Mouse (Mus musculus) intestine, postnatal 0 days (tissue): ENCODE measurements around the gene Gm43951. TPM values are rescaled to one million over a fixed set of nuclear protein-coding genes. Genes with fewer than 3 reads are reported as not detected.

ENCODE experiments used
- ATAC-seq: fragments of 200-750 bp; cut with Nextera tagmentation; 2 replicates; pipeline ENCODE4 v1.8.0; 2017; ENCODE audit warnings: mild to moderate bottlenecking, moderate TSS enrichment, moderate library complexity
- H3K27ac ChIP-seq: fragments of 300-500 bp; sonication (generic); 2 replicates; pipeline ENCODE4 v1.5.1; 2014; ENCODE audit warnings: mild to moderate bottlenecking, low read depth, low read length, moderate library complexity
- H3K27me3 ChIP-seq: fragments of 300-500 bp; sonication (generic); replicated peaks from 2 replicates; pipeline ENCODE4 v1.6.1; 2014; ENCODE audit warnings: low read length, mixed read lengths; ENCODE audit not compliant: control insufficient read depth, insufficient read depth
- H3K36me3 ChIP-seq: fragments of 300-500 bp; sonication (generic); 2 replicates; pipeline ENCODE4 v1.6.1; 2014; ENCODE audit warnings: mild to moderate bottlenecking, moderate library complexity; ENCODE audit not compliant: control insufficient read depth, insufficient read depth
- H3K4me1 ChIP-seq: fragments of 300-500 bp; sonication (generic); replicated peaks from 2 replicates; pipeline ENCODE4 v1.6.1; 2014; ENCODE audit warnings: antibody characterized with exemption, low read length, mixed read lengths; ENCODE audit not compliant: control insufficient read depth, insufficient read depth
- H3K4me2 ChIP-seq: fragments of 300-500 bp; sonication (generic); replicated peaks from 2 replicates; pipeline ENCODE4 v1.6.1; 2014; ENCODE audit warnings: low read depth, mild to moderate bottlenecking, moderate library complexity
- H3K4me3 ChIP-seq: fragments of 300-500 bp; sonication (generic); 2 replicates; pipeline ENCODE4 v1.5.1; 2014; ENCODE audit warnings: low read depth, low read length
- H3K9ac ChIP-seq: fragments of 300-500 bp; sonication (generic); 2 replicates; pipeline ENCODE4 v1.6.1; 2014; ENCODE audit warnings: mild to moderate bottlenecking, low read depth, low read length
- H3K9me3 ChIP-seq: fragments of 300-500 bp; sonication (generic); 2 replicates; pipeline ENCODE4 v1.6.1; 2016; ENCODE audit warnings: mixed run types; ENCODE audit not compliant: control insufficient read depth
- CTCF ChIP-seq: sonication (generic); IDR thresholded peaks from 2 replicates; pipeline ENCODE4 v1.5.1; 2016; ENCODE audit warnings: low read depth, mild to moderate bottlenecking, control low read depth, antibody characterized with exemption, moderate library complexity
- WGBS: fragments of 180-500 bp; shearing (Covaris S2); extraction: QIAGEN DNeasy Blood & Tissue Kit; methylation state at CpG from one replicate; pipeline ENCODE4 v1.1.7; 2014; 5-methylcytosine and 5-hydroxymethylcytosine counted together
- polyA plus RNA-seq: library from polyadenylated mRNA; unstranded; fragments of >200 nt; fragmentation: Nextera tagmentation; extraction: Ambion mirVana; gene quantifications from 2 replicates; pipeline ENCODE4 v1.2.1, GENCODE M21; 2015

Gene Gm43951
- not detected in 2 replicates for polyA plus RNA-seq

DNA sequence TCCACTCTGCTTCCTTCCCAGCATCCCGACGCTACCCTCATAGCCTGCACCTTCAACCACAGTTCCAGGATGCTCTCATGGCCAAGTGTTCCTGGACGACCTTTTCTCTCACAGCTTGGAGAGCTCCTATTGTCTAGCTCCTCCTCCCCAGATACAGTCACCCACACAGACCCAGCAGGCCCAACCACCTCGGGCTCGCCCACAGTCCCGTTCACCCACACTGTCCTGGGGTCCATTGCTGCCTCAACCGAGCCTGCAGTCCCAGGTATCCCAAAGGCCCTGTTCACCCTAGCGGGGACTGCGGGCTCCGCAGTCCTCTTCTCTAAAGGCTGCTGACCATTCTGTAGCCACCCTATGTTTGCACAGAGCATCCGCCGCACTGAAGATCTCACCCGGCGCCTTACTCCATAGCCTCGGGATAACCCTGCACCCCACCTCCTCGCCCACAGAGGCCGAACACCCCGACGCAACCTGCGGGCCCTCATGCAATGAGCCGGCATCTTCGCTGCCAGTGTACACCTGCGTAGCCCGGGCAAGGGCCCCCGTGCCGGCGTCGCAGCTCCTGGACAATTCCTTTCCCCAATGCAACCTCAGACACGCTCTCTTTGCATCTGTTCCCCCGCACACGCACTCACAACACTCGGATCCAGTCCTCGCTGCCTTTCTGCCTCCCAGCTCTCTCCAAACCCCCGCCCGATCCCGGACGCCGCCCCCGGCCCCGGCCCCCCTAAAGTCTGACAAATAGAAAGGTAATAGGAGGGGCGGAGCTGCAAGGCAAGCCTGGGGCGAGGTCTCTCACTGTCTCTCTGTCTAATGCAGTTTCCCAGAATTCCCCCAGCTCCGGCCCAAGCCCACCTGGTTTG is at the start of gene Gm43951:
Gm43951 (minus strand) TSS at position 500 of the 863 bp plus-strand sequence.
- WGBS = under 1% methylated on average over 40 of the region's 43 CpGs
- H3K27me3 ChIP-seq = no peaks in the 10 kb centered on the region
- peaks cover 22% of the 10 kb centered on the region for H3K36me3 ChIP-seq
- H3K27ac ChIP-seq = peak within 1 kb of the TSS; percentile 91
- TF ChIP-seq CTCF = peak; percentile 52
- peak within 1 kb of the TSS; percentile 89 for H3K4me3 ChIP-seq
- ATAC-seq = peak; percentile 20
- H3K9me3 ChIP-seq = no peaks in the 10 kb centered on the region
- H3K4me2 ChIP-seq = peak within 1 kb of the TSS; percentile 89
- peak within 1 kb of the TSS; percentile 67 for H3K9ac ChIP-seq
- H3K4me1 ChIP-seq = 0 out of 2 replicates have a peak, but pooled peaks cover 5% of the 10 kb centered on the region

GRCm38 (mm10) chr11:72256441-72256840 is 49.8 kb upstream of the Gm43951 start:
- 0 out of 2 replicates have a peak, but pooled peaks cover 3% of the 10 kb centered on the region for H3K27me3 ChIP-seq
- no peaks in the 10 kb centered on the region for H3K36me3 ChIP-seq
- no peak overlapping the region for H3K9ac ChIP-seq
- no peak overlapping the region for H3K4me2 ChIP-seq
- no peaks in the 10 kb centered on the region for H3K9me3 ChIP-seq
- no peak overlapping the region for H3K4me3 ChIP-seq
- no peak overlapping the region for H3K27ac ChIP-seq
- no peaks in the 10 kb centered on the region for H3K4me1 ChIP-seq
- WGBS = 84% methylated on average over 2 of the region's 2 CpGs
- no peak for ATAC-seq
- no peak for TF ChIP-seq CTCF

- 69% methylated on average over 4 of the region's 4 CpGs for WGBS
- no peaks in the 10 kb centered on the region for H3K9me3 ChIP-seq
- H3K36me3 ChIP-seq = no peaks in the 10 kb centered on the region
- TF ChIP-seq CTCF = no peak
- H3K27me3 ChIP-seq = 0 out of 2 replicates have a peak, but pooled peaks cover 3% of the 10 kb centered on the region
- no peak overlapping the region for H3K9ac ChIP-seq
- ATAC-seq = peak; percentile 77
- H3K4me2 ChIP-seq = no peak overlapping the region
- H3K27ac ChIP-seq = no peak overlapping the region
- no peaks in the 10 kb centered on the region for H3K4me1 ChIP-seq
- no peak overlapping the region for H3K4me3 ChIP-seq
Measured at GRCm38 (mm10) chr11:72255629-72256028, 49.0 kb upstream of the Gm43951 start.

GRCm38 (mm10) chr11:72245196-72245753 is 38.6 kb upstream of the Gm43951 start:
- Histone ChIP-seq H3K9me3 (no peaks in the 10 kb centered on the region), H3K4me3 (no peak overlapping the region), H3K4me1 (no peaks in the 10 kb centered on the region), H3K9ac (no peak overlapping the region), H3K36me3 (no peaks in the 10 kb centered on the region), H3K4me2 (no peak overlapping the region), H3K27ac (no peak overlapping the region), H3K27me3 (no peaks in the 10 kb centered on the region)
- WGBS = 82% methylated on average over 8 of the region's 8 CpGs
- no peak for ATAC-seq
- no peak for TF ChIP-seq CTCF

GRCm38 (mm10) chr11:72240062-72240860 is 33.6 kb upstream of the Gm43951 start:
- no peak for ATAC-seq
- Histone ChIP-seq H3K27ac (no peak overlapping the region), H3K4me1 (no peaks in the 10 kb centered on the region), H3K4me2 (no peak overlapping the region), H3K27me3 (no peaks in the 10 kb centered on the region), H3K9me3 (no peaks in the 10 kb centered on the region), H3K4me3 (no peak overlapping the region), H3K9ac (no peak overlapping the region), H3K36me3 (no peaks in the 10 kb centered on the region)
- 56% methylated on average over 4 of the region's 4 CpGs for WGBS
- TF ChIP-seq CTCF = no peak

- ATAC-seq = no peak
- Histone ChIP-seq H3K36me3 (no peaks in the 10 kb centered on the region), H3K9ac (no peak overlapping the region), H3K4me1 (no peaks in the 10 kb centered on the region), H3K27ac (no peak overlapping the region), H3K4me2 (no peak overlapping the region), H3K27me3 (no peaks in the 10 kb centered on the region), H3K9me3 (no peaks in the 10 kb centered on the region), H3K4me3 (no peak overlapping the region)
- no peak for TF ChIP-seq CTCF
- 75% methylated on average over 5 of the region's 5 CpGs for WGBS
Measured at GRCm38 (mm10) chr11:72234013-72234412, 27.4 kb upstream of the Gm43951 start.
